Mouse (Mus musculus): ENCODE measurements around the gene Il1f6. TPM values are rescaled to one million over a fixed set of nuclear protein-coding genes. Genes with fewer than 3 reads are reported as not detected.

Gene Il1f6
- polyA plus RNA-seq, 1 experiment, result not detected

DNA sequence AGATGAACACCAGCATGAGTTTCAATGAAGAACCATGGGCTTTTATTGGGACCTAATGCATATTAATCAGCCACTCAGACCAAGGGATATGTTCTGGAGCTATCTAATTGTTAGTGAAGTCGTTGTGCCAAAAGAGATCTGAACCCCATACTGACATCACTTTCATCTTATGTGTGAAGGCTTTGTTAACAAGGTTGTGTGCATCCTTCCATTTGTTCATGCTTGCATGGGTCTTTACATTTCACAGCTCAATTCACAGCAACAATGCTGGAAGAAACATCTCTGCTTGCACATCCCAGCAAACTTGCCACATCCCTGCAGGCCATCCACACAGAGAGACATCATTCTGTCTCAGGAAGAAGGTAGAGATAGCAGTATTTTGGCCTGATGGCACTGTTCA lies 59.9 kb downstream of the Il1f6 start:
- Histone ChIP-seq H3K4me3 (ENCODE audit: insufficient read depth, low read length) (no peak overlapping the region), H3K27ac (ENCODE audit: insufficient read depth, low read depth, low read length) (no peak overlapping the region), H3K4me1 (ENCODE audit: control insufficient read depth, insufficient read depth, low read length) (no peaks in the 10 kb centered on the region)
- no peak for TF ChIP-seq CTCF (IDR thresholded peaks at IDR 0.05; ENCODE audit: low read depth, low read length)
- no peak for TF ChIP-seq POLR2A (IDR thresholded peaks at IDR 0.05; ENCODE audit: borderline replicate concordance, low read depth, low read length)

Other genes starting within 250 kb of the Il1f6 start
- gene Hnmt, start 166.0 kb upstream of the Il1f6 start, polyA plus RNA-seq (2012; ENCODE audit: insufficient read depth, insufficient read length, missing spikeins), result 37.6 and 38.3 TPM in 2 replicates
- not detected in 2 replicates for gene Tbpl2, start 118.8 kb upstream of the Il1f6 start, polyA plus RNA-seq (2012; ENCODE audit: insufficient read depth, insufficient read length, missing spikeins)
- not detected in 2 replicates for gene Il1f8, start 62.3 kb upstream of the Il1f6 start, polyA plus RNA-seq (2012; ENCODE audit: insufficient read depth, insufficient read length, missing spikeins)
- gene Il1f9, start 28.9 kb upstream of the Il1f6 start, polyA plus RNA-seq (2012; ENCODE audit: insufficient read depth, insufficient read length, missing spikeins), result not detected in 2 replicates
- not detected in 2 replicates for gene Il1f5, start 61.5 kb downstream of the Il1f6 start, polyA plus RNA-seq (2012; ENCODE audit: insufficient read depth, insufficient read length, missing spikeins)
- not detected in 2 replicates for gene Il1f10, start 75.8 kb downstream of the Il1f6 start, polyA plus RNA-seq (2012; ENCODE audit: insufficient read depth, insufficient read length, missing spikeins)
- 7.8 and 15.7 TPM in 2 replicates for gene Il1rn, start 121.4 kb downstream of the Il1f6 start, polyA plus RNA-seq (2012; ENCODE audit: insufficient read depth, insufficient read length, missing spikeins)
- 39.8 and 44.5 TPM in 2 replicates for gene Psd4, start 152.2 kb downstream of the Il1f6 start, polyA plus RNA-seq (2012; ENCODE audit: insufficient read depth, insufficient read length, missing spikeins)